Mouse (Mus musculus): ENCODE measurements around the gene Insig2.

- TF ChIP-seq POLR2A (IDR thresholded peaks at IDR 0.05; ENCODE audit: extremely low read depth, insufficient read depth, low read length) = no peak
- TF ChIP-seq CTCF (IDR thresholded peaks at IDR 0.05; ENCODE audit: extremely low read depth, insufficient read depth, low read length) = no peak
Observed at GRCm38 (mm10) chr1:121329391-121329790, 3.0 kb downstream of the Insig2 start.
